21 mouse cellular contexts compared by ENCODE assay signal in genomic region chr15:25473201-25473710, GRCm38 (mm10).
"Had no signal": no experiment of that assay in that cellular context is flagged by ENCODE, and none has a peak within 500 bp of the region (broad histone marks: within the 10 kb centered on the region; RNA-seq: fewer than 3 reads in every experiment).

No protein-coding gene starts in this region.

- H3K27ac ChIP-seq: kidney, embryonic 15.5 days; left cerebral cortex, adult 2 months; limb, embryonic 12.5 days; limb, embryonic 15.5 days; midbrain, embryonic 10.5 days; midbrain, embryonic 13.5 days; neural tube, embryonic 13.5 days had no signal

- H3K36me3 ChIP-seq: kidney, embryonic 15.5 days; limb, embryonic 12.5 days; limb, embryonic 15.5 days; midbrain, embryonic 10.5 days; midbrain, embryonic 13.5 days; neural tube, embryonic 13.5 days had no signal

- H3K4me2 ChIP-seq: kidney, embryonic 15.5 days; limb, embryonic 12.5 days; limb, embryonic 15.5 days; lung, embryonic 14.5 days; midbrain, embryonic 13.5 days; neural tube, embryonic 13.5 days had no signal

- H3K27me3 ChIP-seq: kidney, embryonic 15.5 days; limb, embryonic 12.5 days; limb, embryonic 15.5 days; midbrain, embryonic 13.5 days; neural tube, embryonic 13.5 days had no signal

- H3K4me3 ChIP-seq: kidney, embryonic 15.5 days; left cerebral cortex, adult 2 months; limb, embryonic 12.5 days; limb, embryonic 15.5 days; megakaryocyte, embryonic 14.5 days; midbrain, embryonic 10.5 days; midbrain, embryonic 13.5 days; myocyte; neural tube, embryonic 13.5 days had no signal

- H3K4me1 ChIP-seq: midbrain, embryonic 10.5 days; midbrain, embryonic 13.5 days; neural tube, embryonic 13.5 days had no signal

- H3K9ac ChIP-seq: kidney, embryonic 15.5 days; limb, embryonic 12.5 days; limb, embryonic 15.5 days; lung, embryonic 14.5 days; midbrain, embryonic 13.5 days; neural tube, embryonic 13.5 days had no signal

- DNase-seq: kidney, adult 11 months; kidney, postnatal 10 days; layer of hippocampus, postnatal 36 days; left cerebral cortex, postnatal 4 days; lung, embryonic 14.5 days; lung, postnatal 10 days; lung, postnatal 36 days; retina, postnatal 1 day; thymus, adult 18-20 months; thymus, postnatal 14 days; thymus, postnatal 4 days had no signal

- ATAC-seq: midbrain, embryonic 13.5 days; midbrain, embryonic 16.5 days had no signal

- H3K9me3 ChIP-seq: kidney, embryonic 15.5 days; limb, embryonic 12.5 days; limb, embryonic 15.5 days; megakaryocyte, embryonic 14.5 days; midbrain, embryonic 10.5 days; midbrain, embryonic 13.5 days; neural tube, embryonic 13.5 days had no signal
